Mouse (Mus musculus): ENCODE data around the gene Tenm4. TPM values are rescaled to one million over a fixed set of nuclear protein-coding genes. Genes with fewer than 3 reads are reported as not detected.

Gene Tenm4
- total and polyA plus RNA-seq, 3 experiments: 0.03 to 0.26 (median 0.04) TPM

GRCm38 (mm10) chr7:96844104-96844894 lies 673.3 kb downstream of the Tenm4 start:
- Histone ChIP-seq H3K27ac (ENCODE audit: insufficient read depth, low read depth) (no peak overlapping the region), H3K36me3 (replicated peaks in 1 of 2; ENCODE audit: control insufficient read depth in 1 of 2, insufficient read depth in 1 of 2, low read length in 1 of 2) (no peaks in the 10 kb centered on the region), H3K4me3 (replicated peaks in 1 of 3; ENCODE audit: low read depth in 2 of 3, low read length in 2 of 3, poor library complexity in 1 of 3) (no peak overlapping the region), H3K4me2 (ENCODE audit: insufficient read depth, low read depth, poor library complexity, severe bottlenecking) (no peak overlapping the region), H3K9me3 (replicated peaks; ENCODE audit: low read length) (no peaks in the 10 kb centered on the region), H3K79me2 (replicated peaks; ENCODE audit: control insufficient read depth, extremely low read depth, insufficient read depth, poor library complexity, severe bottlenecking) (no peaks in the 10 kb centered on the region), H3K27me3 (replicated peaks) (no peaks in the 10 kb centered on the region), H3K4me1 (ENCODE audit: control insufficient read depth in 1 of 2, insufficient read depth in 2 of 2) (peaks cover 5 to 24% of the 10 kb centered on the region in 2 experiments; a peak in 2 of 4 replicates), H3K9ac (ENCODE audit: insufficient read depth, low read depth) (no peak overlapping the region)
- DNase-seq (ENCODE audit: extremely low read depth): no peak
- dilution Hi-C loops (cut with MboI; ENCODE audit: extremely low pct_ligation_motif_present, extremely low pct_unique_long_range_greater_than_20kb, low sequenced_read_pairs) (no loop called here), in situ Hi-C loops (cut with MboI; ENCODE audit: low pct_ligation_motif_present, low pct_unique_long_range_greater_than_20kb, low sequenced_read_pairs) (no loop called here)
- no peak for TF ChIP-seq TCF12 (IDR thresholded peaks at IDR 0.05; ENCODE audit: low read depth, low read length)
- no peak for TF ChIP-seq MXI1 (IDR thresholded peaks at IDR 0.05; ENCODE audit: low read depth, low read length)
- TF ChIP-seq MAX (IDR thresholded peaks at IDR 0.05; ENCODE audit: low read length): no peak
- TF ChIP-seq MYC (IDR thresholded peaks at IDR 0.05; ENCODE audit: low read depth, low read length): no peak
- TF ChIP-seq EP300 (IDR thresholded peaks at IDR 0.05; ENCODE audit: low read length): no peak
- no peak for TF ChIP-seq ZMIZ1 (IDR thresholded peaks at IDR 0.05; ENCODE audit: low read depth, low read length)
- TF ChIP-seq BHLHE40 (IDR thresholded peaks at IDR 0.05; ENCODE audit: low read depth, low read length): no peak
- TF ChIP-seq NRF1 (IDR thresholded peaks at IDR 0.05; ENCODE audit: low read depth, low read length): no peak
- TF ChIP-seq USF2 (conservative IDR thresholded peaks at IDR 0.05; ENCODE audit: low read depth, low read length): no peak
- TF ChIP-seq NELFE (IDR thresholded peaks at IDR 0.05; ENCODE audit: low read depth, low read length): no peak
- TF ChIP-seq ETS1 (conservative IDR thresholded peaks at IDR 0.05; ENCODE audit: low read depth, low read length): no peak
- TF ChIP-seq HCFC1 (IDR thresholded peaks at IDR 0.05; ENCODE audit: low read depth, low read length): no peak
- TF ChIP-seq MAFK (IDR thresholded peaks at IDR 0.05; ENCODE audit: insufficient replicate concordance, low read length): no peak
- no peak for TF ChIP-seq ZC3H11A (IDR thresholded peaks at IDR 0.05; ENCODE audit: low read depth, low read length)
- no peak for TF ChIP-seq MAZ (IDR thresholded peaks at IDR 0.05; ENCODE audit: low read depth, low read length)
- TF ChIP-seq ELF1 (IDR thresholded peaks at IDR 0.05; ENCODE audit: low read depth, low read length): no peak
- no peak for TF ChIP-seq RCOR1 (conservative IDR thresholded peaks at IDR 0.05; ENCODE audit: low read depth, low read length)
- TF ChIP-seq IRF4 (IDR thresholded peaks at IDR 0.05; ENCODE audit: low read depth, low read length): no peak
- no peak for TF ChIP-seq E2F4 (IDR thresholded peaks at IDR 0.05; ENCODE audit: insufficient replicate concordance, low read depth, low read length)
- no peak for TF ChIP-seq JUN (IDR thresholded peaks at IDR 0.05; ENCODE audit: insufficient read depth, low read depth, low read length)

GRCm38 (mm10) chr7:96852781-96853180 lies 681.7 kb downstream of the Tenm4 start:
- in situ Hi-C loops (cut with MboI; ENCODE audit: low pct_ligation_motif_present, low pct_unique_long_range_greater_than_20kb, low sequenced_read_pairs) (no loop called here), dilution Hi-C loops (cut with MboI; ENCODE audit: extremely low pct_ligation_motif_present, extremely low pct_unique_long_range_greater_than_20kb, low sequenced_read_pairs) (no loop called here)
- Histone ChIP-seq H3K9me3 (replicated peaks; ENCODE audit: low read length) (no peaks in the 10 kb centered on the region), H3K27ac (ENCODE audit: insufficient read depth, low read depth) (no peak overlapping the region), H3K9ac (ENCODE audit: insufficient read depth, low read depth) (no peak overlapping the region), H3K27me3 (replicated peaks) (no peaks in the 10 kb centered on the region), H3K36me3 (replicated peaks in 1 of 2; ENCODE audit: control insufficient read depth in 1 of 2, insufficient read depth in 1 of 2, low read length in 1 of 2) (no peaks in the 10 kb centered on the region), H3K4me2 (ENCODE audit: insufficient read depth, low read depth, poor library complexity, severe bottlenecking) (no peak overlapping the region), H3K79me2 (replicated peaks; ENCODE audit: control insufficient read depth, extremely low read depth, insufficient read depth, poor library complexity, severe bottlenecking) (no peaks in the 10 kb centered on the region), H3K4me1 (ENCODE audit: control insufficient read depth in 1 of 2, insufficient read depth in 2 of 2) (peaks cover 3 to 31% of the 10 kb centered on the region in 2 experiments), H3K4me3 (replicated peaks in 1 of 3; ENCODE audit: low read depth in 2 of 3, low read length in 2 of 3, poor library complexity in 1 of 3) (no peak overlapping the region)
- TF ChIP-seq RAD21 (IDR thresholded peaks at IDR 0.05; ENCODE audit: low read depth, low read length) (no peak), JUN (IDR thresholded peaks at IDR 0.05; ENCODE audit: insufficient read depth, low read depth, low read length) (no peak), BHLHE40 (IDR thresholded peaks at IDR 0.05; ENCODE audit: low read depth, low read length) (no peak), JUND (conservative IDR thresholded peaks at IDR 0.05; ENCODE audit: low read depth, low read length) (no peak), MEF2A (IDR thresholded peaks at IDR 0.05; ENCODE audit: borderline replicate concordance, low read depth, low read length) (no peak), TCF12 (IDR thresholded peaks at IDR 0.05; ENCODE audit: low read depth, low read length) (no peak), MAX (IDR thresholded peaks at IDR 0.05; ENCODE audit: low read length) (no peak), MAFK (IDR thresholded peaks at IDR 0.05; ENCODE audit: insufficient replicate concordance, low read length) (no peak), MAZ (IDR thresholded peaks at IDR 0.05; ENCODE audit: low read depth, low read length) (no peak), UBTF (IDR thresholded peaks at IDR 0.05; ENCODE audit: low read depth, low read length) (no peak), ZKSCAN1 (IDR thresholded peaks at IDR 0.05; ENCODE audit: borderline replicate concordance, low read depth, low read length) (no peak), IRF4 (IDR thresholded peaks at IDR 0.05; ENCODE audit: low read depth, low read length) (no peak), KAT2A (IDR thresholded peaks at IDR 0.05; ENCODE audit: insufficient replicate concordance, low read length) (no peak), EP300 (IDR thresholded peaks at IDR 0.05; ENCODE audit: low read length) (no peak)
- no peak for DNase-seq (ENCODE audit: extremely low read depth)

Measured in CH12.LX (cell line).